Mouse (Mus musculus) embryo, embryonic 10 days (tissue): ENCODE data around the gene Trmt10a.
"Not testable (repeated sequence)": the region's sequence is repeated elsewhere in the genome, so short reads cannot be mapped to it uniquely, and the experiment has no call there.

Source experiments
- DNase-seq: peaks from one replicate; pipeline ENCODE4 v3.0.0-alpha.2; 2015; ENCODE audit warnings: low spot score

Gene Trmt10a

GRCm38 (mm10) chr3:138134528-138134927 lies 8.7 kb upstream of the Trmt10a start:
- no peak for DNase-seq

DNA sequence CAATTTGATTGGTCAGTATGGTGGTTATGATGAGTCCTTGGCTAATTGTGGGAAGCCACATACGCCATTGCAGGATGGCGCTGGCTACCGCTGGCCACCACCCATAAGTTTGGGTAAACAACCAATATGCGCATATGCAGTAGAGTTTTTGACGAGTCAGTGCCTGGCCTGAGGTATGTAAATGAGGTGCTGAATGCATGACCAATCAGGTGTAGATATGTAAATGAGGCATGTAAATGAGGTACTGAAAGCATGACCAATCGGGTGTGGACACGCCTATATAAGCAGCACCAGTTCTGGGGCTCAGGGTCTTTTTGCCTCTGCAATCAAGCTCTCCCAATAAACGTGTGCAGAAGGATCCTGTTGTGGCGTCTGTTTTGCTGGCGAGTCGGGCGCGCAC lies 5.1 kb upstream of the Trmt10a start:
- DNase-seq = not testable (repeated sequence)

- no peak for DNase-seq
Measured at GRCm38 (mm10) chr3:138139663-138140062, 3.6 kb upstream of the Trmt10a start.

DNA sequence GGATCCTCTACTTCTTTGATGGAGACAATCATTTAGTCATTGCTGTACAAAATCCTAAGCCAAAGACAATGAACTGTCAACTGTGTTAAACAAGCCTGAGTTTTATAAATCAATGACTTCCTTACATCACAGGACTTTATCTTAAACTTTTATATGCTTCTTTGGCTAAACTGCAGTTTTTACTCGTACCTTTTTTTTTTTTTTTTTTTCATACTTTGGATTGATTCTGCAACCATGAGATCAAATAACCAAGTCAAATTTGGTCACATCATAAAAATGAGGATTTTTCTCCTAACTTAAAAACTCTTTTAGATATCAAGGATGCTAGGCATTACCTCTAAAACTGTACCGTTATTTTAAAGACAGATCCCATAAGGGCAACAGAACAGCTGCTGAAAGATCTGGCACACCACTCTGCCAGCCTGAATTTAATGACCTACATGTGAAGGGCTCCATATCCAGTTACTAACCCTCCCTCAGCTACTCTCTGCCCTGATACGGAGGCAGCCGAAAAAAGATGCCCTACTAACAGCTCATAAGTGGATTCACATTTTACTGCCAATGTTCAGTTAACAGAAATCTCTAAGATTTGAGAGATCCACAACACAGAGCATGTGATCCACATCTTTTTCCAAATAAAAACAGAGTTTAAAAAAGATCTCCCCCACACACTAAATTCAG lies 1.1 kb upstream of the Trmt10a start:
- DNase-seq = peak; percentile 33

GRCm38 (mm10) chr3:138142733-138143314 lies 424 bp upstream of the Trmt10a start:
- no peak for DNase-seq

DNA sequence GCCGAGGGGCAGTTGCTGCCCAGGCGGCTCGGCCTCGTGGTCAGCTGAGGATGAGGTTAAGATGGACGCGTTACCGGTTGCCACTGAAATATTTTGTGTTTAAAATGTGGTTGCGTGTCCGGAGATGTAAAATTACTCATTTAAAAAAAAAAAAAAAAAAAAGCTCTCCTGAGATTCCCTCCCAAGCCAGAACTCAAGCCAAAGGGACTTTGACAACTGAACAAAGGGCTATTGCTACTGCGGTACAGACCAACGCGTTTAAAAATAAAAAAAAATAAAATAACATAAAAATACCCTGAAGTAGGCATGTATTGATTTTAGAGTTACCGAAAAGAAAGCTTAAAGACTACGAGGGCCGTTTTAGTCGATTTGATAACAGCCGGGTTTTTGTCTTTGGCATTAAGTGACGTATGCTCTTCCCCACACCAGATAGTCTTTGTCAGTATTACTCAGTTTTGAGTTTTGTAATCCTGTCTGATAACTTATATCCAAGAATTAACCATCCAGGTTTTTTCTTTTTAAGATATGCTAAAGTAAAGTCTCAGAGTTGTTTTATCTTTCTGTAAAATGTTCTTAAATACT lies 903 bp downstream of the Trmt10a start:
- no peak for DNase-seq

GRCm38 (mm10) chr3:138144642-138145171 lies 1.5 kb downstream of the Trmt10a start, which contains the start of gene Mttp:
Gene Mttp (minus strand): TSS chr3:138144968.
- DNase-seq = peak; percentile 89

DNA sequence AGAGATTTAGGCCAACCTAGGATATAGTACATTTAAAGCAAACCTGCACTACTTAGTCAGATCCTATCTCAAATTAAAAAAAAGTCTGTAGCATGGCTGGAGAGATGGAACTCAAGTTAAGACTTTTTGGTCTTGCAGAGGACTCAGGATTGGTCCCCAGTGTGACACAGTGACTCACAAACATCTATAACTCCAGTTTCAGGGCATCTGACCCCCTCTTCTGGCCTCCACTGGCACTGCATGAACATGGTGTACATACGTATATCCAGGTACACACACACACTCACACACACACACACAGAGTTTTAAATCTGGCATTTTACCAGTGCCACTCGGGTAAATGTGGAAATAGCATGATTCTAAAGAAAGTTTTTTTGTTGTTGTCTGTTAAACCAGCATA lies 5.6 kb downstream of the Trmt10a start:
- no peak for DNase-seq

GRCm38 (mm10) chr3:138155062-138155461 lies 11.8 kb downstream of the Trmt10a start:
- no peak for DNase-seq

GRCm38 (mm10) chr3:138156651-138157050 lies 13.4 kb downstream of the Trmt10a start:
- DNase-seq = no peak

DNA sequence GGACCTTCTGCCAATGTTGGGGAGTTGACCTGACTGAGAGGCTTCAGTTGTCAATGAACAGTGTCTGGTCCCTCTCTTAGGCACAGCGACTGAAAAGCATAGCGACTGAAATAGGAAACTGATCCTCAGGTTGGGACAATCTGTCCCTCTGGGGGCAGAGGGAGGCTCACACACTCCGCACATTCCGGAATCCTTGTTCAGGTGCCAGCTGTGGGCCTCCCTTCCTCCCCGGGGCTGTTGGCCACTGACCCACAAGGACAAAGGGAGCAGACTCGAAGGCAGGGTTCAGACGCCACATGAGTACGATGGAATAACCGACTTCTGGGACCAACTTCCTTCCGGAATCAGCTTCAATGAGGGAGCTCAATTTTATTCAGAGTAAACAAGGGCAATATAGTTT lies 18.4 kb downstream of the Trmt10a start:
- no peak for DNase-seq

DNA sequence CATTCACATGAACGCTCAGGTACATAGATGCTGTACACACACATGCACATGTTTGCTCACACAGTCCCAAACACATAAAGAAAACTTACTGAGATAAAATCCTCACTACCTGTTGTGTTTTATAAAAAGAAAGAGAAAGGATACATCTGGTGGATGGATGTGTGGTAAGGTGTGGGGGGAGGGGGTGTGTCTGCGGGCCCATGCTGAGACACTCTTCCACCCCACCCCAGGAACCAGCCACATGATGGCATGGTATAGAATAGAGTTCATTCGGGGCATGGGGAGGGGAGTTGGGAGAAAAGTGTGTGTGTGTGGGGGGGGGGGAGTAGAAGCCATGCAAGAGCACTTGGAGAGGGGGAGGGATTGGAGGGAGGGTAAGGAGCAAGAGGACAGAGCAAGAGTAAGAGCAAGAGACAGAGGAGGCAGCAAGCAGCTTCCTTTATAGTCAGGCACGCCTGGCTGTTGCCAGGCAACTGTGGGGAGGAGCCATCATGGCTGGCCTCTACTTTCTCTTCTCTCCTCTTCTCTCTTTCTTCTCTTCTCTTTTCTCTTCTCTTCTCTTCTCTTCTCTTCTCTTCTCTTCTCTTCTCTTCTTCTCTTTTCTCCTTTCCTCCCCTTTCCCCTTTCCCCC lies 19.4 kb downstream of the Trmt10a start:
- DNase-seq = no peak

DNA sequence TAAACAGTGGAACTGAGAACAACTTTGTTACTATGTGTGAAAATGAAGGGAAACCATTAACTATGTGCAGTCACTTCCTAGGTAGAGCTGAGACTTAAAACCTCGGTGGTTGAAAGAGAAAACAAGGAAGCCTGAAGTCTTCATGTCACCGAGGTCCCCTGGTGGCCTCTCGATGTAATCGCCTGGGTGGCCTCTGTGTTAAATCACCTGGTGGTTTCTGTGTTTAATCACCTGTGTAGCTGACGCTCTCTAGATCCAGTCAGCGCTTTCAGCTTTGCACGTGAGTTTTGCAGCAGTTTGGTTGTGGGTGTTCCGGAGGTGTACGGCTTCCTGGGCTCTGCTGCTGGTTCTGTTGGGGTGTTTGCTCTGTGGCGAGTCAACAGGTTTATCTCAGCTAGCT lies 30.0 kb downstream of the Trmt10a start:
- DNase-seq = no peak

- no peak for DNase-seq
Measured at GRCm38 (mm10) chr3:138175551-138175950, 32.3 kb downstream of the Trmt10a start.

GRCm38 (mm10) chr3:138182019-138182418 lies 38.8 kb downstream of the Trmt10a start:
- no peak for DNase-seq

GRCm38 (mm10) chr3:138183371-138183770 lies 40.1 kb downstream of the Trmt10a start:
- DNase-seq = no peak

- no peak for DNase-seq
Measured at GRCm38 (mm10) chr3:138185290-138185689, 42.0 kb downstream of the Trmt10a start.

GRCm38 (mm10) chr3:138185995-138186930 lies 43.0 kb downstream of the Trmt10a start:
- no peak for DNase-seq

DNA sequence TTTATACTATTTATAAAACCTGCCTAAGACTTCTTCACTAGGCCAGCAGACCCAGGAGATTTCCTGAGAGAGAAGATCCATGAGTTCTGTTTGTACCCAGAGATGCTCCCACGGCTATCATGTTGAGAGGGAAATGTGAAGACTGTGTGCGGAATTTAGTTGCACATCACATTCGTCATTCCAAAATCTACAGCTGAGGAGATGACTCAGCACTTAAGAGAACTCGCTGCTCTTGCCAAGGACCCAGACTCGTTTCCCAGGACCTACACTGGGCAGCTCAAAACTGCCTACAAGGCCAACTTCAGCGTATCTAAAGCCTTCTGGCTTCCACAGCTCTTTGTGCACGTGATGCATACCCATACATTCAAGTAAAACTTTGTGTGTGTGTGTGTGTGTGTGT lies 49.0 kb downstream of the Trmt10a start:
- DNase-seq = no peak

GRCm38 (mm10) chr3:138193683-138194302 lies 50.5 kb downstream of the Trmt10a start, which contains the start of gene 4930579F01Rik:
Gene 4930579F01Rik (minus strand): TSS chr3:138193825.
- DNase-seq = no peak

DNA sequence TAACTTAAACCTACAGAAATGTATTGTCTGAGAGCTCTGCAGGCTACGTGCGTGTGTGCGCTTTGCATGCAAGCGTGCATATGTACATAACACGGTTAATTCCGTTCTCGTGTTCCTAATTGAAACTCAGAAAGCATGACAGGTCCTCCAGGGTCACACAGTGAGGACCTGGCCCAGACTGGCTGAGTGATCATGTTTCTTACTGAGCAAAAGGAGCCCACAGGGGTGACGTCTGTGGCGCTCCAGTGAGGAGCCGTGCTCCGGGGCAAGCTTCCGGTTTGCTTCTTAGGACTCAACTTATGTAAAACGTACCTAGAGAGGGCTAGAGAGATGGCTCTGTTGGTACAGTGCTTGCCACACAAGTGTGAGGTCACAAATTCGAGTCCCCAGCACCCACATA lies 53.8 kb downstream of the Trmt10a start:
- DNase-seq = no peak
